Comparison of ENCODE assay signal across 14 mouse cellular contexts in the genomic region with DNA sequence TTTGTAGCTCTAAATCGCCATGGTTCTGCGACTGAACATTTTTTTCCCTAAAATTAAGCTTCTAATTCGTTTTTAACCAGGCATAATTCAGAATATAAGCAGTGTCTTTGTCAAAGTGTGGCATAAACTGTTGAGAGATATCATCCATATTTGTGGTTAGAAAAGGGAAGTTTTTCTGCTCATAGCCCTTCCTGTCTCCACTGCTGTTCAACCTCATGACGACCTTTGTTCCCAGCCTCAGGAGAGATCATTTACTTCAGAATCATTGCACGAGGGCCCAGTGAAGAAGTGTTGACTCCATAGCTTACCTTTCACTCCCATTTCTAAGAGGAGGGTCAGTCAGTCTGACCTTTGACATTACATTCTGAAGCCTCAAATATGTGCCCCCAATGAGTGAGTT.
"Had no signal": no experiment of that assay in that cellular context is flagged by ENCODE, and none has a peak within 500 bp of the region (broad histone marks: within the 10 kb centered on the region; RNA-seq: fewer than 3 reads in every experiment).

No protein-coding gene starts in this region.

- DNase-seq: kidney, adult 8-10 months; kidney, postnatal 10 days; kidney, postnatal 4 days; liver; lung, adult 18-20 months; lung, postnatal 10 days; lung, postnatal 36 days; retina, postnatal 1 day; right cerebral cortex, postnatal 25 days; thymus, adult 2 months; thymus, postnatal 14 days; thymus, postnatal 4 days had no signal

- ATAC-seq: liver, embryonic 12.5 days; midbrain, embryonic 15.5 days had no signal
